Mouse (Mus musculus): Measurements from ENCODE around the gene Rcor1.

Rcor1 gene

GRCm38 (mm10) chr12:111162312-111163061, 123.3 kb downstream of the Rcor1 start:
- peak; percentile 40 to 51 for DNase-seq (ENCODE audit: low spot score in 2 of 2)

GRCm38 (mm10) chr12:111164310-111164751, 125.2 kb downstream of the Rcor1 start:
- peak; percentile 84 to 91 for DNase-seq (ENCODE audit: low spot score in 2 of 2)

- DNase-seq (ENCODE audit: low spot score in 2 of 2): peak; percentile 24 to 25
Measured at GRCm38 (mm10) chr12:111165146-111165812, 126.1 kb downstream of the Rcor1 start.

Data from right cerebral cortex, postnatal 36 days (tissue).